8 mouse cellular contexts compared by ENCODE assay signal in the genomic region with DNA sequence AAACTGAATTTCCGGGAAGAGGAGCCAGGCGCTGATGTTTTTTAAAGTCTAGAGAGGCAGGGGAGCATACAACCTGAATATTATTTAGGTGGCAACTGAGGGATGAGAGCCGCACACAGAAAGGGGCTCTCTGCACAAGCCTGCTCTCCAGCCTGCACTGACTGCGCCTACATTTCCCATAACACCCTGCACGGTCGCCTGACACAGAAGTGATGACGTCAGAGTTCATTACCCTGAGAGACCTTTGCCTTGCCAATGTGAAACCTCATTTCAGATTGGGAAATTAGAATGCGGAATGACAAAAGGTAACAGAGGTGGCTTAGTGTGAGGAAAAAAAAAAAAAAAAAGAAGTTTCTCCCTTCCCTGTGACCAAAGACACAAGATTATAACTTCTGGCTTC. TPM values are rescaled to one million over a fixed set of nuclear protein-coding genes. Genes with fewer than 3 reads are reported as not detected.
A peak's percentile ranks its signal among the peaks of the same experiment; 100 is the strongest.
DNase-seq lines count a peak whose midpoint lies in the region; ATAC-seq lines count a peak whose summit lies in the region.

No protein-coding gene starts in this region.

- no peaks in the 10 kb centered on the region for H3K4me1 ChIP-seq in midbrain, embryonic 16.5 days (ENCODE audit: control insufficient read depth, insufficient read depth, low read length)

- H3K4me3 ChIP-seq in midbrain, embryonic 16.5 days (ENCODE audit: low read depth, low read length) = no peak overlapping the region

- H3K27ac ChIP-seq in midbrain, embryonic 16.5 days (ENCODE audit: low read length) = no peak overlapping the region

- 31% methylated on average over 8 of the region's 8 CpGs for WGBS in midbrain, embryonic 16.5 days

- peak; percentile 37 to 72; a peak in 2 of 4 replicates for ATAC-seq in hematopoietic stem cell, adult 5-6 weeks (replicated peaks in 1 of 2; ENCODE audit: insufficient read depth in 1 of 2, low FRiP score in 2 of 2, low TSS enrichment in 1 of 2, low read depth in 1 of 2, poor library complexity in 2 of 2, severe bottlenecking in 2 of 2)
- peak; percentile 83 for ATAC-seq in midbrain, embryonic 16.5 days
- ATAC-seq in erythroblast, adult 5-6 weeks (replicated peaks; ENCODE audit: low FRiP score, poor library complexity, severe bottlenecking) = no peak

- intact Hi-C loops in heart, postnatal 36 days (cut with DNase I) = no loop called here
- intact Hi-C loops in left cerebral cortex, postnatal 4 days (cut with DNase I) = no loop called here

- DNase-seq in heart, postnatal 4 days = peak; percentile 28
- no peak for DNase-seq in heart, postnatal 36 days
- DNase-seq in brain, adult 2 months (ENCODE audit: low read depth, low spot score) = peak; percentile 66
- DNase-seq in left cerebral cortex, postnatal 4 days = peak; percentile 38
- DNase-seq in urinary bladder, postnatal 25 days (ENCODE audit: low spot score) = no peak

- no peaks in the 10 kb centered on the region for H3K9me3 ChIP-seq in midbrain, embryonic 16.5 days (replicated peaks; ENCODE audit: control insufficient read depth, low read length, poor library complexity, severe bottlenecking)

- H3K27me3 ChIP-seq in midbrain, embryonic 16.5 days (ENCODE audit: control insufficient read depth, insufficient read depth, low read depth, low read length) = no peaks in the 10 kb centered on the region

- H3K36me3 ChIP-seq in midbrain, embryonic 16.5 days (ENCODE audit: control insufficient read depth, insufficient read depth, low read length) = no peaks in the 10 kb centered on the region

- no peak overlapping the region for H3K9ac ChIP-seq in midbrain, embryonic 16.5 days (ENCODE audit: low read depth, low read length)

- no peak overlapping the region for H3K4me2 ChIP-seq in midbrain, embryonic 16.5 days (ENCODE audit: low read length)

RNA-seq across cellular contexts. Expression of gene Atoh7, which starts 23.1 kb away (rescaled TPM):
- total RNA-seq in heart, postnatal 4 days (2021) = not detected
- not detected for total RNA-seq in heart, postnatal 36 days (2021)
- total RNA-seq in hematopoietic stem cell, adult 5-6 weeks (2017) = not detected in 2 replicates
- 1 to 10 TPM; 1.0 to 1.3 TPM for total RNA-seq in left cerebral cortex, postnatal 4 days (2021)
- polyA plus RNA-seq in midbrain, embryonic 16.5 days (2015; fragmentation: Nextera tagmentation; extraction: Ambion mirVana) = 2.3 and 2.6 TPM in 2 replicates
- not detected in 2 replicates for total RNA-seq in erythroblast, adult 5-6 weeks (2015; ENCODE audit: low replicate concordance)
- not detected in 2 replicates for total RNA-seq in erythroblast, adult 5-6 weeks (2017; ENCODE audit: low replicate concordance)

Comparison
In these comparisons a context has a peak if more than half of its experiments do, and no peak if none do; other contexts are left out.
1. DNase-seq: peak in heart, postnatal 4 days (single experiment), brain, adult 2 months (single experiment) and left cerebral cortex, postnatal 4 days (single experiment); none in heart, postnatal 36 days (0 of 2) and urinary bladder, postnatal 25 days (single experiment).